Mouse (Mus musculus): ENCODE results near the gene Trir. TPM values are rescaled to one million over a fixed set of nuclear protein-coding genes. Genes with fewer than 3 reads are reported as not detected.

Trir gene
- polyA plus RNA-seq, 1 experiment = 87.8 TPM

GRCm38 (mm10) chr8:85057367-85057766 is 30.7 kb downstream of the Trir start:
- no peak for TF ChIP-seq CTCF (IDR thresholded peaks at IDR 0.05; ENCODE audit: extremely low read depth, insufficient read depth, insufficient read length, insufficient replicate concordance)
- TF ChIP-seq POLR2A (IDR thresholded peaks at IDR 0.05; ENCODE audit: low read depth, low read length) = no peak
- Histone ChIP-seq H3K4me1 (ENCODE audit: control insufficient read depth, insufficient read depth, insufficient read length) (peaks cover 2% of the 10 kb centered on the region), H3K27me3 (ENCODE audit: control insufficient read depth, insufficient read depth, low read length) (no peaks in the 10 kb centered on the region), H3K27ac (ENCODE audit: insufficient read depth, low read length) (no peak overlapping the region), H3K36me3 (ENCODE audit: control insufficient read depth, insufficient read depth, low read length) (peaks cover 29% of the 10 kb centered on the region), H3K4me3 (ENCODE audit: extremely low read depth, insufficient read depth, insufficient read length) (no peak overlapping the region)
- no peak for DNase-seq (ENCODE audit: low read depth in 1 of 2, low spot score in 2 of 2)
- 86% methylated on average over 7 of the region's 7 CpGs for WGBS

DNA sequence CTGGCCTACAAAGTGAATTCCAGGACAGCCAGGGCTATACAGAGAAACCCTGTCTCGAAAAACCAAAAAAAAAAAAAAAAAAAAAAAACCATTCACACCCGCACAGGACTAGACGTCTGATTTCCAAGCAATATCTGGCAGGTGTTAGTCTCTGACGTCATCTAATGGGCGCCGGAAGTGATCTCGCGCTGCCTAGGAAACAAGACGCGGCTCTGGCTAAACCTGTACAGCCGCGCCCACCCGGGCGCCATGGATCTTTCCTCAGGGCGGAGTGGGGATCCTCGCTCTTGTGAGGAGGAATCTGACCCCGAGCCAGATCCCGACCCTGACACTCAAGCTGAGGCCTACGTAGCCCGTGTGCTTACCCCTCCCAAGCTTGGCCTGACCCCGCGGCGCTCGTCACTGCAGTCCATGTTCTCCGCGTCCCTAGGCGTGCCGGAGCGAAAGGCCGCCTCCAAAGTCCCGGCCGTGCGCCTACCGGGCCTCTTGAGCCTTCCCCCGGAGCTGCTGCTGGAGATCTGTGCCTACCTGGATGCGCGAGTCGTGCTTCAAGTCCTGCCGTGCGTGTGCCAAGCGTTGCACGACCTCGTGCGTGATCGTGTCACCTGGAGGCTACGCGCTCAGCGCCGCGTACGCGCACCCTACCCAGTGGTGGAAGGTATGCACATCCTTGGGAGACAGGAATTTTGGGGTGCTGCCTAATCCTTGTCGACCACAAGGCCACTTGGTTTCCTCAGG is 33.4 kb downstream of the Trir start, which contains the start of gene Fbxw9:
Gene Fbxw9, plus strand, starts transcription at position 177 of the 738 bp plus-strand sequence.
- TF ChIP-seq CTCF (IDR thresholded peaks at IDR 0.05; ENCODE audit: extremely low read depth, insufficient read depth, insufficient read length, insufficient replicate concordance) (no peak), POLR2A (IDR thresholded peaks at IDR 0.05; ENCODE audit: low read depth, low read length) (no peak)
- under 1% methylated on average over 53 of the region's 53 CpGs for WGBS
- peak within 1 kb of the TSS; percentile 94 for H3K4me3 ChIP-seq (ENCODE audit: extremely low read depth, insufficient read depth, insufficient read length)
- no peaks in the 10 kb centered on the region for H3K27me3 ChIP-seq (ENCODE audit: control insufficient read depth, insufficient read depth, low read length)
- H3K27ac ChIP-seq (ENCODE audit: insufficient read depth, low read length) = no peak within 1 kb of the TSS
- H3K36me3 ChIP-seq (ENCODE audit: control insufficient read depth, insufficient read depth, low read length) = peaks cover 6% of the 10 kb centered on the region; the same call in 1 of the 2 replicates
- peaks cover 2% of the 10 kb centered on the region for H3K4me1 ChIP-seq (ENCODE audit: control insufficient read depth, insufficient read depth, insufficient read length)
- peak; percentile 85 to 87 for DNase-seq (ENCODE audit: low read depth in 1 of 2, low spot score in 2 of 2)

DNA sequence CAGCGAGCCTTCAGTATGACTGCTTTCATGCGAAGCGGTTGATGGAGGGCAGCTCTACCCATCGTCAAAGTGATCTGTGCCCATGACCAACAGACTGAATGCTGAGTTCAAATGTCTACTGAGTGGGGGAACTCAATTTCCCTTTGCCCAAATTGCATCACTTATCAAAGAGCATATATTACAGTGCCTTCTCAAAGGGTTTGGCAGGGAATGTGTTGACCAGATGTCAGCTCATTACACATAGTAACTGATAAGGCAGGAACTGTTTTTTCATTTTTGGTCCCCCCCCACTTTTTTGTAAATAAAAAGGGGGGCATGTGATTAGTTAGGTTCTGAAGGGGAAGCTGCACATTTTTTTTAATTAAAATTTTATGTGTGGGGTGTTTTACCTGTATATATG is 36.0 kb downstream of the Trir start:
- Histone ChIP-seq H3K27ac (ENCODE audit: insufficient read depth, low read length) (no peak overlapping the region), H3K27me3 (ENCODE audit: control insufficient read depth, insufficient read depth, low read length) (no peaks in the 10 kb centered on the region), H3K4me3 (ENCODE audit: extremely low read depth, insufficient read depth, insufficient read length) (no peak overlapping the region), H3K4me1 (ENCODE audit: control insufficient read depth, insufficient read depth, insufficient read length) (peaks cover 2% of the 10 kb centered on the region), H3K36me3 (ENCODE audit: control insufficient read depth, insufficient read depth, low read length) (no peaks in the 10 kb centered on the region)
- over 99% methylated on average over 4 of the region's 4 CpGs for WGBS
- no peak for TF ChIP-seq POLR2A (IDR thresholded peaks at IDR 0.05; ENCODE audit: low read depth, low read length)
- DNase-seq (ENCODE audit: low read depth in 1 of 2, low spot score in 2 of 2) = no peak

DNA sequence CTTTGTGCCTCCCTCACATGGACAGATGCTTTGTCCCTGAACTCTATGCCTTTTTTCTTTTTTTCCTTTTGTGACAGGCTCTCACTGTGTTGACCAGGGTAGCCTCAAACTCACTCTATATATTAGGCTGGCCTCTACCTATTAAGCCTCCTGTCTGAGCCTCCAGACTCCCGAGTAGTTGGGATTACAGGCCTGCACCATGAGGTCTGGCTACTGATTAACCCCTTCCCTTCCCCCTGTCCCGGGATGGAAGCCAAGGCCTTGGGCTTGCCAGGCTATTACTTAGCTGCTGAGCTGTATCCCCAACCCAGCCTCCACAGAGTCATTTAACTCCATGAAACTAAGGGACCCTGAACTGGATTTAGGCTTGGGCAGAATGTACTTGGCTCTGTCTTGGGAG is 38.6 kb downstream of the Trir start:
- DNase-seq (ENCODE audit: low read depth in 1 of 2, low spot score in 2 of 2) = no peak
- H3K27ac ChIP-seq (ENCODE audit: insufficient read depth, low read length) = no peak overlapping the region
- WGBS = 81% methylated on average over 2 of the region's 2 CpGs

DNA sequence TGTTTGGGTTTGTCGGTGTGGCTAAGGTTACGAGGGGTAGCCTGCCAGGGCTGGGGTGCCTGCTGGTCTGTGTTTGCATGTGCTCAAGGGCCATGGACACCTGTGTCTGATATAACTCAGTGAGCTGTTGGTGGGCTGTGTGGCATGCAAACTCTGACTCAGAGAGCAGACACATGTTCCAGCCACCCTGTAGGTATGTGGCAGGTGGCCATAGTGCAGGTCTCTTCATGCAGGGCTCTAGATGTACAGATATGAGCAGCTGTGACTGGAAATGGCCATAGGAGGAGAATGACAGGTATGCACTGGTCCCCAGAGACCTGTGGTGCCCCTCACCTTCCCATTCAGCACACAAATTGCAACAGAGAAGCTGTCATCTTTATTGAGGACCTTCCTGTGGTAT is 40.5 kb downstream of the Trir start:
- WGBS = 96% methylated on average over 2 of the region's 2 CpGs
- Histone ChIP-seq H3K27me3 (ENCODE audit: control insufficient read depth, insufficient read depth, low read length) (no peaks in the 10 kb centered on the region), H3K27ac (ENCODE audit: insufficient read depth, low read length) (no peak overlapping the region), H3K4me3 (ENCODE audit: extremely low read depth, insufficient read depth, insufficient read length) (no peak overlapping the region), H3K4me1 (ENCODE audit: control insufficient read depth, insufficient read depth, insufficient read length) (no peaks in the 10 kb centered on the region), H3K36me3 (ENCODE audit: control insufficient read depth, insufficient read depth, low read length) (no peaks in the 10 kb centered on the region)
- TF ChIP-seq POLR2A (IDR thresholded peaks at IDR 0.05; ENCODE audit: low read depth, low read length) (no peak), CTCF (IDR thresholded peaks at IDR 0.05; ENCODE audit: extremely low read depth, insufficient read depth, insufficient read length, insufficient replicate concordance) (no peak)
- DNase-seq (ENCODE audit: low read depth in 1 of 2, low spot score in 2 of 2) = no peak

More for the DNA sequence above, 38.6 kb downstream of the Trir start:
- H3K27me3 ChIP-seq (ENCODE audit: control insufficient read depth, insufficient read depth, low read length) = no peaks in the 10 kb centered on the region
- TF ChIP-seq POLR2A (IDR thresholded peaks at IDR 0.05; ENCODE audit: low read depth, low read length) (no peak), CTCF (IDR thresholded peaks at IDR 0.05; ENCODE audit: extremely low read depth, insufficient read depth, insufficient read length, insufficient replicate concordance) (no peak)
- peaks cover 2% of the 10 kb centered on the region for H3K4me1 ChIP-seq (ENCODE audit: control insufficient read depth, insufficient read depth, insufficient read length)
- no peaks in the 10 kb centered on the region for H3K36me3 ChIP-seq (ENCODE audit: control insufficient read depth, insufficient read depth, low read length)
- H3K4me3 ChIP-seq (ENCODE audit: extremely low read depth, insufficient read depth, insufficient read length) = no peak overlapping the region

DNA sequence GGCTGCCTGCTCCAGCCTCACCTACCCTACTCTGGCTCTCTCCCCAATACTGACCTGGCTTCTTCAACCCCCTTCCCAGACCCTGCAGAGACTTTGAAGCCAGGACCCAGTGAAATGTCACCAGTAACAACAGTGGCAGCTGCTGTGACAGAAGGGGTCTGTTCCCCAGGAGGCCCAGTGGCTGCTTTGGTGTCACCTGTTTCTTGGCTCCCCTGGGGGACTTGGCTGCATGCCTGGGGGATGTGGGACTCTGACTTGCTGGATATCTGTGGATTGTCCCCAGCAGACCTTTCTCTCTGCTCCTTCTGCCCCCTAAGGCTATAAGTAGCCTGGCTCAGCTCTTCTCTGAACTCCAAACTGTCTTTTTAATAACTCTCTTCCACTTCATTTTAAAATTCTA is 41.4 kb downstream of the Trir start, which contains the start of gene Gm5741:
Gene Gm5741, minus strand, starts transcription at position 1 of the 400 bp plus-strand sequence.
- Histone ChIP-seq H3K27me3 (ENCODE audit: control insufficient read depth, insufficient read depth, low read length) (no peaks in the 10 kb centered on the region), H3K27ac (ENCODE audit: insufficient read depth, low read length) (no peak within 1 kb of the TSS), H3K36me3 (ENCODE audit: control insufficient read depth, insufficient read depth, low read length) (no peaks in the 10 kb centered on the region), H3K4me1 (ENCODE audit: control insufficient read depth, insufficient read depth, insufficient read length) (peaks cover 3% of the 10 kb centered on the region; the same call in 1 of the 2 replicates), H3K4me3 (ENCODE audit: extremely low read depth, insufficient read depth, insufficient read length) (no peak within 1 kb of the TSS)
- TF ChIP-seq CTCF (IDR thresholded peaks at IDR 0.05; ENCODE audit: extremely low read depth, insufficient read depth, insufficient read length, insufficient replicate concordance) = no peak
- TF ChIP-seq POLR2A (IDR thresholded peaks at IDR 0.05; ENCODE audit: low read depth, low read length) = no peak
- DNase-seq (ENCODE audit: low read depth in 1 of 2, low spot score in 2 of 2) = no peak

DNA sequence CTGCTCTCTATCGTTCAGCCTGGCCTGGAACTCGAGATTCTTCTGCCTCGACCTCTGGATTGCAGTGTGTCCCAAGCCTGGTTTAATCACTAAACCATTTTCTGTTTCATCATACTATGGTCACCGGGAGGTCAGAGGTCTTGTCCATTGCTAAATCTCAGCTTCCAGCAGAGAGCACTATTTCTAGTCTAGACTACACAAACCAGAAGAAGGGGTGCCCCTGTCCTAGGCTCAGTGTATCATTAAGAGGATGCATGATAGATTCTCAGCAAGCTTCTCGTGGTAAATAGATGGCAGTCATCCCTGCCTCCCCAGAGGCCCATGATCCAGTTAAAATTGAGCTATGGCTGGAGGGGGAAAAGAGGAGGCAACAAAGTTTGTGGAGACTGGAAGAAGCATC is 44.4 kb downstream of the Trir start:
- Histone ChIP-seq H3K4me3 (ENCODE audit: extremely low read depth, insufficient read depth, insufficient read length) (peak overlapping the region; percentile 97), H3K27ac (ENCODE audit: insufficient read depth, low read length) (no peak overlapping the region), H3K36me3 (ENCODE audit: control insufficient read depth, insufficient read depth, low read length) (peaks cover 22% of the 10 kb centered on the region), H3K4me1 (ENCODE audit: control insufficient read depth, insufficient read depth, insufficient read length) (peaks cover 3% of the 10 kb centered on the region; the same call in 1 of the 2 replicates), H3K27me3 (ENCODE audit: control insufficient read depth, insufficient read depth, low read length) (no peaks in the 10 kb centered on the region)
- 84% methylated on average over 5 of the region's 5 CpGs for WGBS
- TF ChIP-seq CTCF (IDR thresholded peaks at IDR 0.05; ENCODE audit: extremely low read depth, insufficient read depth, insufficient read length, insufficient replicate concordance) = no peak
- TF ChIP-seq POLR2A (IDR thresholded peaks at IDR 0.05; ENCODE audit: low read depth, low read length) = no peak
- DNase-seq (ENCODE audit: low read depth in 1 of 2, low spot score in 2 of 2) = no peak

Data from spleen, adult 2 months (tissue).